Mouse (Mus musculus) brain, embryonic 14.5 days (tissue): Measurements from ENCODE around the gene Selp.

Experiments
- CTCF ChIP-seq: fragments of 200-500 bp; IDR thresholded peaks from 2 replicates; pipeline ENCODE4 v1.5.1; 2012; ENCODE audit warnings: inconsistent platforms, mild to moderate bottlenecking, moderate library complexity, borderline replicate concordance; ENCODE audit not compliant: insufficient read depth, insufficient read length; ENCODE audit errors: extremely low read depth
- POLR2A ChIP-seq: fragments of 200-500 bp; IDR thresholded peaks from 2 replicates; pipeline ENCODE4 v1.6.1; 2012; ENCODE audit warnings: mild to moderate bottlenecking, inconsistent platforms, borderline replicate concordance; ENCODE audit not compliant: poor library complexity, insufficient read depth, insufficient read length, severe bottlenecking; ENCODE audit errors: extremely low read depth

DNA sequence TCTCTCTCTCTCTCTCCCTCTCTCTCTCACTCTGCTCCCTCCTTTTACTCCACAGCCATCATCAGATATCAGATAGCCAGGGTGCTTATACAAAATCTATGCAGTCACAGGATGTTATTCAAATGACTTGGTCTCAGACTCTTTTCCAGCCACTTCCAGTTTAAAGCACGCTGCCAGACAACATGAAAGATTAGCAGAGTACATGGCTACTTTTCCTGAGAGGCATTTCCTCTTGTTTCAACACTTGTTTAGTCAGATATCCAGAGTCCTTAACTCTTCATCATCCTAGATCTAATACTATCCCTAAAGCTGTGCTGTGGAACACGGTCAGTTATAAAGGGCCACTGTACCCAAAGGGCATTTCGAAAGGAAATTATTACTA, 5.7 kb downstream of the Selp start:
- no peak for TF ChIP-seq CTCF
- TF ChIP-seq POLR2A, result no peak
